Mouse (Mus musculus) spleen, postnatal 4 days (tissue): ENCODE results near the gene Tspan11.
A peak's percentile ranks its signal among the peaks of the same experiment; 100 is the strongest.

ENCODE experiments used
- DNase-seq, 2 experiments: peaks; one replicate each; pipeline ENCODE4 v3.0.0; 2022; ENCODE audit warnings: low spot score in 2 of 2

The Tspan11 gene

DNA sequence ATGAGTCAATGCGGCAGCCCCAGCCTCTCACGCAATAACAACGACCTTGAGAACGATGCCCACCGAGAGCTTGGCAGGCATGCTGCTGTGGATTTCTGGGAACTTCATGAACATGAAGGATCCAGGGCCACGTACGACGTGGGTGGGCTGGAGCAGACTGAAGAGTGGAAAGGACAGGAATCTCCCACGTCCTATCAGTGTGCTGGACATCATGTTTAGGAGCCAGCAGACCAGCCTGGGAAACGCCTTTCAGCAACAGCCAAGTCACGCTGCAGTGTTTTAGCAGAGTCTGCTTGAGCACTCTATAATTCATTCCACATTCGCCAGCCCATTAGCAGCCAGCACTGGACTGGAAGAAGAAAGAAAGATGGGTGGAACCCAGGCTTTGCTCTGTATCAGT, 10.4 kb upstream of the Tspan11 start:
- DNase-seq = no peak

DNA sequence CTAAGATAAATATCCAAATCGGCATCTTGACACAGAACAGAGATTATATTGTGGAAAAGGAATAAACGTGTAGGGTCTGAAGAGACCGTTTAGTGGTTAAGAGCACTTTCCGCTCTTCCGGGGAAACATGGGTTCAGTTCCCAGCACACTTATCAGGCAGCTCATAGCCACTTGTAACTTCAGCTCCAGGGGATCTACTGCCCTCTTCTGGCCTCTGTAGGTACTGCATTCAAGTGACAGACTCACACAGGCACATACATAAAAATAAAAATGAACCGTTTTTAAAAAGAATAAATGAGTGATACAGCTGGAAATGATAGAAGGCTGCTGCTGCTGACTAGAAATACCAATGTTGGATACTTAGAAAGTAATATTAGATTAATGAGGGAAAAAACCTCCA, 7.9 kb upstream of the Tspan11 start:
- no peak for DNase-seq

DNA sequence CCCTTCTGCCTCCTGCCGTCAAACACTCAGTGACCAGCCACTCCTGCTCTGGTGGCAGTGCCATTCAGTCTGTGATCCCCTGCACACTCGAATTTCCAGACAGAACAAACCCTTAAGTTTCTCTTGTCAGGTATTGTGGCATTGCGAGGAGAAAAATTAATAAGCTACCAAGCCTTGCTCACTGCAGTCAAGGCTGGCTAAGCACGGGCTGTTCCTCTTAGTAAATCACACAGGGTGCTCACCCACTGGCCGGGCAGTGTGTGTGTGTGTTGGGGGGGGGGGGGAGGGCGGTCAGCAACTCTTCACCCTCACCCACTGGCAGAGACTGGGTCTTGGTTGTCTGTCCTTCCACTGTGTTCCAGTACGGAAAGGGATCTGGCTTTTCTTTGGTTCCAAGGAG, 473 bp upstream of the Tspan11 start:
- DNase-seq = no peak

DNA sequence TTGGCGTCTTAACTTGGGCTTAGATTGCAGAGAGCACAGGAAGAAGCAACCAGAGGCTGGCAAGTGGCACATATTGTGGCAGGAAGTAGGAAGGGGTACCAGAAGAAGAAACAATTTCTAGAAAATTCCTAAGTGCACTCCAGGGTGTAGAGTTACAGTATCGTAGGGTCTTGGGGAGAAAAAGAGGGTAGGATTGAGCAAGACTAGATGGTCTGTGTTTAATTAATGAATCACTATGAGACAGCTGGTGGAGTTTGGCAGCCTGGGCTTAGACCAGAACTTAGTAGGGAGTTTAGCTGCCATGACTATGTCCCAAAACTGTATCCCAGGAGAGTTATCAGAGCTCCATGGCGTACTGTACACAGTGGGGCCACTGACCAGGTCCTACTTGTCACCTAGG, 1.2 kb downstream of the Tspan11 start:
- no peak for DNase-seq

- no peak for DNase-seq
These were observed 6.2 kb downstream of the Tspan11 start for GRCm38 (mm10) chr6:127893611-127894010.

DNA sequence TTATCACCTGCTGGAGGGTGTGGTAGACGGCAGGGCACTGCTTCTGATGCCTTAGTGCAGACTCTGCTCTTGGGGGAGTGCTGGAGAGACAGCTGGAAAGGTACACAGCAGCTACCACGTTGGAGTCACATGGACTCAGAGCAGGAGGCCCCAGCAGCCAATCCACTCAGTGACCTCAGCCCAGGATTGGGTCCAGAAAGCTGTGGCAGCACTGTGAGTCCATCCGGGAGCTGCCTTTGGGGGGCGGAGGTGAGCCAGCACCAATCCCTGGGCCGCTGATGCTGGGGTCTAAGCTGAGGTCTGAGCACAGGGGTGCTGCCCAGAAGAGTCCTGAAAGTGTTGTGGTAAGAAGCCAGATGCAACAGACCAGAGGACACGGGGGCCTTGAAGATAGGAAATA, 7.6 kb downstream of the Tspan11 start:
- DNase-seq = no peak

DNA sequence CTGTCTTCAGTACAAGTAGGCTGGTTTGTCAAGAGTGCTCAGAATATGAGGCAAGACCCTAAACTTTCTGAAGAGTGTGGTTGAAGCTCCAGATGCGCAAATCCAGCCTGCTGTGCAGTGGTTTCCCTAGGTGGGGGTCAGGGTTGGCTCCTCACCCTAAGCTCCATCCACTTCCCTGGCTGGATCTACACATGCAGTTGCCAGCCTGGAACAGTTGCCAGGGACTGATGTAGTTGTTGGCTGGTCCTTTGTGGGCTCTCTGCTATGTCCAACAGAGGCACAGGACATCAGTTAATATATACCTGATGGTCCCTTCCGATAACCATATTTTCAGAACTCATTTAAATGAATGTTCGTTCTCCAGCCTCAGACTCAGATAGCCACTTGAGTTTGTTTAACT, 9.0 kb downstream of the Tspan11 start:
- DNase-seq = no peak

DNA sequence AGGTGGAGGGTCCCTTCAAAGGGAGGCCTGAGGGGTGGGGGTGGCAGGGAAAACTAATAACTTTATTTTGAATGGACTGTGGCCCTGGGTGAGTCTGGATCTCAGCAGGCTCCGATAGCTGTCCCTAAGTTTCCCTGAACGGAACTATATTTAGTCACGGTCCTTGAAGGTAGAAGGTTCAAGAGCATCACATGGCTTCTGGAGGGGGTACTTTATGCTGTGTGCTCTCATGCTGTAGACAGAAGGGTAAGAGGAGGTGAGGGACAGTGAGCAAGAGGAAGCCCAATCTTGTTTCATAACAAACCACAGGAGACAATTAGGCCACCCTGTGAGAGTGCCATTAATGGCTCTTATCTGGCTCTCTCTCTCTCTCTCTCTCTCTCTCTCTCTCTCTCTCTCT, 10.0 kb downstream of the Tspan11 start:
- no peak for DNase-seq

GRCm38 (mm10) chr6:127900062-127900461, 12.7 kb downstream of the Tspan11 start:
- DNase-seq = no peak

- DNase-seq = no peak
These were observed 13.9 kb downstream of the Tspan11 start for GRCm38 (mm10) chr6:127901261-127901660.

DNA sequence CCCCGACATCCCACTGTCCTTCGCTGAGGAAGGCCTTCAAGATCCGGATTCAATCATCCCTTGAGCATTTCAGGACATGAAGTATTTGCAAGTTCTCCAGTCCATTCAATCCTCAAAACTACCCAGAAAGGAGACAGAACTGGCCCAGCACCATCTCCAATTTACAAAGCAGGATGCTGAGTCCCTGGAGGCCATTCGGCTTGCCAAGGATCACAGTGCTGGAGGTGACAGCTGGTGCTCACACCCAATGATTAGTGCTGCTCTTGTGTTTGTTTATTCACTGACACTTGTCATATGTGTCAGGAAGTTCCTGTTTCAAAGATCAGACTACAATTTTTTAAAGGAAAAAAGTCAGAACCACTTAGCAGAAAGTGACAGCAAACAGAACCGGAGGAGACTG, 14.3 kb downstream of the Tspan11 start:
- DNase-seq = no peak

DNA sequence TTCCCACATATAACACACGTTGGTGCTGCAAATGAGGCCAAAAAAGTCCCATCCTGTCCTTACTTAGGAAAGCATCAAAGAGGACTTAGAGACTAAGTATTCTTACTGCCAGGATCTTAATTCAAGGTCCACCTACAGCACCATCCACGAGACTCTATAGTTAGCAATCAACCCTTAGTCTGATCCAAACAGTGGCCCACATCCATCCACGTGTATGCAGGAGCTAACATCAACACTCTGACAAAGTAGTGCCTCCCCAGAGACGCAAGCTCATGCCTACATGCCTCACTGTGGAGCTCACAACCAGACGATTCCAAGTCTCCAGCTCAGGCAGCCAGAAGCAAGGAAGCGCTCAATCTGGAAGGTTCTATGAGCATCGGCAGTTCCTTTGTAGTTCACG, 15.2 kb downstream of the Tspan11 start:
- no peak for DNase-seq

- no peak for DNase-seq
These were observed 23.2 kb downstream of the Tspan11 start for GRCm38 (mm10) chr6:127910638-127911037.

GRCm38 (mm10) chr6:127911687-127912086, 24.3 kb downstream of the Tspan11 start:
- DNase-seq = no peak

GRCm38 (mm10) chr6:127912938-127913337, 25.5 kb downstream of the Tspan11 start:
- no peak for DNase-seq

DNA sequence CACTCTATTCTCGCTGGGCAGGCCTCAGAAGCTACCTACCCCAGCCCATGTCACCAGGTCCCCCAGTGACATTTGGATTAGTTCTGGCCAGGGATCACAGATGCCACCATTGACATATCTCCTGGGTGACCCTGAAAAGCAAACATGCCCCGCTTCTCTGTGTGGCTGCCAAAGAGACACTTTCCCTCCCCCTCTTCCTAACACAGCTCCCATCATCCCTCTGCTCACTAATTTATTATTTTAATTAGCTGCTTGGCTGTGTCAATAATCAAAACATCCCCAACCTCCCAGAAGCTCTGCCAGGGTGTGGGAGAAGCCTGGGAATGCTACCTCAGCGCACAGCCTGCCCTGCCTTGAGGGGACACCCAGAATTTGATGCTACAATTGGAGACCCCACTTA, 29.6 kb downstream of the Tspan11 start:
- no peak for DNase-seq

GRCm38 (mm10) chr6:127917712-127918111, 30.3 kb downstream of the Tspan11 start:
- DNase-seq = no peak

DNA sequence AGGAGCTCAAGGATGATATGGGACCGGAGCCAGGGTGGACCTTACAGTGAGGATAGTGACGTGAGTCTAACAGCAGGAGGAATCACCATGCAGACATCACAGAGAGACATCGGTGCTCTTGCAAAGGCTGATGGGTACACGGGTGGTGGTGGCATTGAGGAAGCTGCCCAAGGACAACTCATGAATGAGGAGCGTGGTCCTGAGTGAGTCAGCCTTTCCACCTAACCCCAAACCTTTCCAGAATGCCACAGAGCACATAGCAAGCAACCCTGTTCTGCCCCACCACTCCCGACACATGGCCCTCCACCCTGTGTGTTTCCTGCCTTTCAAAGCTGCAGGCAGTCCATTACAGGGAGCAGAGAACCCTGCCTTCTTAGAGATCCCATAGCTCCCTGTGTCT, 32.1 kb downstream of the Tspan11 start:
- DNase-seq = no peak

- DNase-seq = peak; percentile 29 to 78
These were observed 33.3 kb downstream of the Tspan11 start for GRCm38 (mm10) chr6:127920652-127921051.

DNA sequence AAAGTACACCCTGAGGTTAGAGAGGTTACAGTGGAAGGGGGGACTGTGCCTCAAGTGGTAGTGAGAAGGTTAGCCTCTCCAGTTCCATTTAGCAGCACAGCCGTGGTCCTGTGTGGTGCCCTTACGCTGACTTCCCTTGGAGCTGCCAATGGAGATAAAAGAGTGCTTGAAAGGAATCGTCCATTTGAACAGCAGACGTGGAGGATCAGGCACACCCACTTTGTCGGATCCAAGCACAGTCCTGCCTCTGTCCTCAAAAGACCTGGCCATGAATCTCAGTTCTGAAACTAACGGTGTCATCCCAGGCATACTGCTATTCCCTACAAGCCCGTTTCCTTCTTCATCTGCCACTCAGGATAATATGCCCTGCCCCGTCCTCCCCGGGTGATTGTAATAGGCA, 34.6 kb downstream of the Tspan11 start:
- DNase-seq = no peak

- no peak for DNase-seq
These were observed 35.9 kb downstream of the Tspan11 start for GRCm38 (mm10) chr6:127923296-127923695.

GRCm38 (mm10) chr6:127924750-127925149, 37.4 kb downstream of the Tspan11 start:
- no peak for DNase-seq

GRCm38 (mm10) chr6:127925915-127926314, 38.5 kb downstream of the Tspan11 start:
- no peak for DNase-seq

- DNase-seq = no peak
These were observed 41.3 kb downstream of the Tspan11 start for GRCm38 (mm10) chr6:127928682-127929081.

DNA sequence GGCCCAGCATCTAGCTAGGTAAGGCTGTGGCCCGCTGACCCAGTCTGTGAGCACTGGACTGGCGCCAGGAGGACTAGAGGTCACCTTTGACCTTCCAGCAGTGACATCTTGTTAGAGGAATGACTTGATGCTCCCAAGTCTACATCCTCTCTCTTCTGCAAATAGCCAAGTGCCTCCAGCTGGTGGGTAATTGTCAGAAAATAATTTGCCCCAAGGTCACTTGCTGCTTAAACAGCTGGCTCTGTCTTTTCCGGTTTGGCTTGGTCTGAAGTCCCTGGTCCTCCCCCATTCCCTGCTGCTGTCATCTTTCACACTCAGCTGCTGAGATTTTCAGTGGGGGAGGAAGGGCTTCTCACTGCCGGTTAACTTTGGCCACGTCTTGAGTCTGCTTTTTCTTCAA, 45.3 kb downstream of the Tspan11 start:
- DNase-seq = no peak
